Mouse (Mus musculus): Measurements from ENCODE around the gene Asb17.

The Asb17 gene

GRCm38 (mm10) chr3:153806773-153807443 lies 37.1 kb upstream of the Asb17 start:
- TF ChIP-seq POU5F1 (IDR thresholded peaks at IDR 0.05; ENCODE audit: borderline replicate concordance, low read length) = no peak
- TF ChIP-seq NANOG (IDR thresholded peaks at IDR 0.05; ENCODE audit: borderline replicate concordance, low read length) = no peak
- TF ChIP-seq CTCF (conservative IDR thresholded peaks at IDR 0.05; ENCODE audit: low read length) = no peak
- H3K9me3 ChIP-seq (ENCODE audit: low read length) = no peaks in the 10 kb centered on the region
- no peaks in the 10 kb centered on the region for H3K27me3 ChIP-seq (ENCODE audit: insufficient read depth, low read length)
- H3K4me3 ChIP-seq (replicated peaks; ENCODE audit: low read length) = no peak overlapping the region
- peaks cover 7% of the 10 kb centered on the region for H3K4me1 ChIP-seq (replicated peaks; ENCODE audit: low read depth, low read length)
- H3K36me3 ChIP-seq (ENCODE audit: insufficient read depth, low read length) = no peaks in the 10 kb centered on the region

DNA sequence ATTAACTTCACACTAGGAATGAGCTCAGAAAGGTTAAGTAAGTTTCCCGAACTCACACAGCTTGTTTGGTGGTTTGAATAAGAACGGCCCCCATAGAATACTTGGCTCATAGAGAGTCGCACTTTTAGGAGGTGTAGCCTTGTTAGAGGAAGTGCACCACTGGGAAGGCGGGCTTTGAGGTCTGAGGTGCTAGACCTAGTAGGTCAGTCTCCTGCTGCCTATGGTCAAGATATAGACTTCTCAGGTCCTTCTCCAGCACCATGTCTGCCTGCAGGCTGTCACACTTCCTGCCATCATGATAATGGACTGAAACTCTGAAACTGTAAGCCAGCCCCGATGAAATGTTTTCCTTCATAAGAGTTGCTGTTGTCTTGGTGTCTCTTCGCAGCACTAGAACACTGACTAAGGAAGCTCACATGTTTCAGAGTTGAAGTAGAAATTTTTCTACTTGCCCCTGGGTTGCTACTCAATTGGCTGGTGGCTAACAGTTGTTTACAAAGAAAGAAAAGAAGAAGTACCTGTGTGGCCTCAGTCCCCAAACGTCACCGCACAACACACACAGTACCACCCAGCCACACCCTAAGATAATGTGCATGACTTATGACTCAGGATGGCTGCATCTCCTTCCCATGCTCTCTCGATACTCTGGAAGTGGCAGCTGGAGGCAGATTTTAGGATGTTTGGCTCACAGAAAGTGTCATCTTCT lies 36.4 kb upstream of the Asb17 start:
- Histone ChIP-seq H3K4me3 (replicated peaks; ENCODE audit: low read length) (no peak overlapping the region), H3K27me3 (ENCODE audit: insufficient read depth, low read length) (no peaks in the 10 kb centered on the region), H3K9me3 (ENCODE audit: low read length) (no peaks in the 10 kb centered on the region), H3K36me3 (ENCODE audit: insufficient read depth, low read length) (no peaks in the 10 kb centered on the region), H3K4me1 (replicated peaks; ENCODE audit: low read depth, low read length) (peaks cover 7% of the 10 kb centered on the region)
- no peak for TF ChIP-seq CTCF (conservative IDR thresholded peaks at IDR 0.05; ENCODE audit: low read length)
- no peak for TF ChIP-seq POU5F1 (IDR thresholded peaks at IDR 0.05; ENCODE audit: borderline replicate concordance, low read length)
- TF ChIP-seq NANOG (IDR thresholded peaks at IDR 0.05; ENCODE audit: borderline replicate concordance, low read length) = no peak

- H3K36me3 ChIP-seq (ENCODE audit: insufficient read depth, low read length) = no peaks in the 10 kb centered on the region
- H3K4me3 ChIP-seq (replicated peaks; ENCODE audit: low read length) = no peak overlapping the region
- H3K9me3 ChIP-seq (ENCODE audit: low read length) = no peaks in the 10 kb centered on the region
- TF ChIP-seq NANOG (IDR thresholded peaks at IDR 0.05; ENCODE audit: borderline replicate concordance, low read length) = no peak
- TF ChIP-seq CTCF (conservative IDR thresholded peaks at IDR 0.05; ENCODE audit: low read length) = no peak
- no peak for TF ChIP-seq POU5F1 (IDR thresholded peaks at IDR 0.05; ENCODE audit: borderline replicate concordance, low read length)
- peaks cover 7% of the 10 kb centered on the region for H3K4me1 ChIP-seq (replicated peaks; ENCODE audit: low read depth, low read length)
- H3K27me3 ChIP-seq (ENCODE audit: insufficient read depth, low read length) = no peaks in the 10 kb centered on the region
Measured at GRCm38 (mm10) chr3:153808406-153808805, 35.6 kb upstream of the Asb17 start.

DNA sequence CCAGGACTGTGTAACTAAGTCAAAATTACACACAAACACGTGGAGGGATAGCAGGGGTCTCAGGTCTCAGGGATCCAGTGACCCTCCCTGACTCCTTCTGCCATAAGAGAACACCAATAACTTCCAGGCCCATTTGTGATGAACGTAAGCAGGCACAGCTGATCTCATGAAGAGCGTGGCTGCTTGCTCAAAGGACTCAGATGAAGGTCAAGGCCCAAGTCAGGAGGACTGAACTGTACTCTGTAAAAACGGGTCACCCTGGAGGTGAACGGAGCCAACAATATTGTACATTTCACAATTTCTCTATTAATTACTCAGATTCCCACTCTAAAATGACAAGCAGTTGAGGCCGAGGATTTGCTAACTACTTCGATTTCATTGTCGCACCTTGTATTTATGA lies 30.0 kb upstream of the Asb17 start:
- H3K9me3 ChIP-seq (ENCODE audit: low read length) = peaks cover 5% of the 10 kb centered on the region
- H3K36me3 ChIP-seq (ENCODE audit: insufficient read depth, low read length) = no peaks in the 10 kb centered on the region
- H3K4me1 ChIP-seq (replicated peaks; ENCODE audit: low read depth, low read length) = no peaks in the 10 kb centered on the region
- no peak for TF ChIP-seq POU5F1 (IDR thresholded peaks at IDR 0.05; ENCODE audit: borderline replicate concordance, low read length)
- no peak for TF ChIP-seq CTCF (conservative IDR thresholded peaks at IDR 0.05; ENCODE audit: low read length)
- no peak for TF ChIP-seq NANOG (IDR thresholded peaks at IDR 0.05; ENCODE audit: borderline replicate concordance, low read length)
- H3K27me3 ChIP-seq (ENCODE audit: insufficient read depth, low read length) = no peaks in the 10 kb centered on the region
- no peak overlapping the region for H3K4me3 ChIP-seq (replicated peaks; ENCODE audit: low read length)

GRCm38 (mm10) chr3:153817376-153817890 lies 26.6 kb upstream of the Asb17 start:
- Histone ChIP-seq H3K4me3 (replicated peaks; ENCODE audit: low read length) (no peak overlapping the region), H3K9me3 (ENCODE audit: low read length) (peaks cover 5% of the 10 kb centered on the region), H3K27me3 (ENCODE audit: insufficient read depth, low read length) (no peaks in the 10 kb centered on the region), H3K36me3 (ENCODE audit: insufficient read depth, low read length) (no peaks in the 10 kb centered on the region), H3K4me1 (replicated peaks; ENCODE audit: low read depth, low read length) (no peaks in the 10 kb centered on the region)
- TF ChIP-seq CTCF (conservative IDR thresholded peaks at IDR 0.05; ENCODE audit: low read length) (no peak), POU5F1 (IDR thresholded peaks at IDR 0.05; ENCODE audit: borderline replicate concordance, low read length) (no peak), NANOG (IDR thresholded peaks at IDR 0.05; ENCODE audit: borderline replicate concordance, low read length) (no peak)

GRCm38 (mm10) chr3:153818723-153819122 lies 25.3 kb upstream of the Asb17 start:
- H3K9me3 ChIP-seq (ENCODE audit: low read length) = peaks cover 5% of the 10 kb centered on the region
- no peak overlapping the region for H3K4me3 ChIP-seq (replicated peaks; ENCODE audit: low read length)
- H3K36me3 ChIP-seq (ENCODE audit: insufficient read depth, low read length) = no peaks in the 10 kb centered on the region
- H3K27me3 ChIP-seq (ENCODE audit: insufficient read depth, low read length) = no peaks in the 10 kb centered on the region
- TF ChIP-seq POU5F1 (IDR thresholded peaks at IDR 0.05; ENCODE audit: borderline replicate concordance, low read length) = no peak
- no peak for TF ChIP-seq NANOG (IDR thresholded peaks at IDR 0.05; ENCODE audit: borderline replicate concordance, low read length)
- H3K4me1 ChIP-seq (replicated peaks; ENCODE audit: low read depth, low read length) = no peaks in the 10 kb centered on the region

DNA sequence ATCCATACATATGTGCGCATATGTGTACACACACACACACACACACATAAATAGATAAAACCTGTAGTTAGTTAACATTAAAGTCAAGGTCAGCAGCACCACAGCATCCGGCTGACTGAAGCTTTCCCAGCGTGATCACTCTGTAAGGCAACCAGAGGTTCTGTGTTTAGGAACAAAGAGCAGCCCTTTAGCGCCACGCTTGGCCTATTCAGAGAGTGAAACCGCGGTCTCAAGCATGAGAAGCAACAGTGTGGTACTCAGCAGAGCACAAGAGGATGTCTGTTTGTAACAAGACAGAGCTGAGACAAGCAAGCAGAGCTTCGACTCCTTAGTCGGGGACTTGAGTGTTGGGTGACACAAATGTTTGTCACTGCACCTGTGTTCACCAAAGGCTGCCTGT lies 24.6 kb upstream of the Asb17 start:
- peaks cover 5% of the 10 kb centered on the region for H3K9me3 ChIP-seq (ENCODE audit: low read length)
- H3K4me1 ChIP-seq (replicated peaks; ENCODE audit: low read depth, low read length) = no peaks in the 10 kb centered on the region
- TF ChIP-seq POU5F1 (IDR thresholded peaks at IDR 0.05; ENCODE audit: borderline replicate concordance, low read length) (no peak), NANOG (IDR thresholded peaks at IDR 0.05; ENCODE audit: borderline replicate concordance, low read length) (no peak), CTCF (conservative IDR thresholded peaks at IDR 0.05; ENCODE audit: low read length) (no peak)
- H3K27me3 ChIP-seq (ENCODE audit: insufficient read depth, low read length) = no peaks in the 10 kb centered on the region
- no peak overlapping the region for H3K4me3 ChIP-seq (replicated peaks; ENCODE audit: low read length)
- no peaks in the 10 kb centered on the region for H3K36me3 ChIP-seq (ENCODE audit: insufficient read depth, low read length)

GRCm38 (mm10) chr3:153823671-153824515 lies 20.1 kb upstream of the Asb17 start:
- Histone ChIP-seq H3K4me3 (replicated peaks; ENCODE audit: low read length) (no peak overlapping the region), H3K27me3 (ENCODE audit: insufficient read depth, low read length) (no peaks in the 10 kb centered on the region), H3K36me3 (ENCODE audit: insufficient read depth, low read length) (no peaks in the 10 kb centered on the region), H3K4me1 (replicated peaks; ENCODE audit: low read depth, low read length) (no peaks in the 10 kb centered on the region), H3K9me3 (ENCODE audit: low read length) (no peaks in the 10 kb centered on the region)
- no peak for TF ChIP-seq POU5F1 (IDR thresholded peaks at IDR 0.05; ENCODE audit: borderline replicate concordance, low read length)
- TF ChIP-seq NANOG (IDR thresholded peaks at IDR 0.05; ENCODE audit: borderline replicate concordance, low read length) = no peak
- TF ChIP-seq CTCF (conservative IDR thresholded peaks at IDR 0.05; ENCODE audit: low read length) = no peak

Data from E14TG2a.4 (cell line).